Mouse (Mus musculus): ENCODE data around the gene Tcf23. TPM values are rescaled to one million over a fixed set of nuclear protein-coding genes. Genes with fewer than 3 reads are reported as not detected.

The Tcf23 gene
- polyA plus RNA-seq, 1 experiment: 0.23 TPM

- no peak overlapping the region for H3K27ac ChIP-seq (ENCODE audit: insufficient read depth, low read length)
These were observed 12.7 kb upstream of the Tcf23 start for GRCm38 (mm10) chr5:30955751-30956150.

GRCm38 (mm10) chr5:30957891-30958290, 10.6 kb upstream of the Tcf23 start:
- TF ChIP-seq CTCF (IDR thresholded peaks at IDR 0.05; ENCODE audit: extremely low read depth, insufficient read depth, low read length): no peak
- TF ChIP-seq POLR2A (IDR thresholded peaks at IDR 0.05; ENCODE audit: extremely low read depth, insufficient read depth, low read length): no peak
- no peak overlapping the region for H3K4me3 ChIP-seq (ENCODE audit: insufficient read depth, low read length)

More at GRCm38 (mm10) chr5:30955751-30956150, 12.7 kb upstream of the Tcf23 start:
- peaks cover 16% of the 10 kb centered on the region for H3K4me1 ChIP-seq (ENCODE audit: control insufficient read depth, insufficient read depth, low read length)
- no peak overlapping the region for H3K4me3 ChIP-seq (ENCODE audit: insufficient read depth, low read length)
- no peak for TF ChIP-seq CTCF (IDR thresholded peaks at IDR 0.05; ENCODE audit: extremely low read depth, insufficient read depth, low read length)
- TF ChIP-seq POLR2A (IDR thresholded peaks at IDR 0.05; ENCODE audit: extremely low read depth, insufficient read depth, low read length): no peak

GRCm38 (mm10) chr5:30959198-30959854, 9.1 kb upstream of the Tcf23 start:
- TF ChIP-seq CTCF (IDR thresholded peaks at IDR 0.05; ENCODE audit: extremely low read depth, insufficient read depth, low read length): no peak
- Histone ChIP-seq H3K4me3 (ENCODE audit: insufficient read depth, low read length) (peak overlapping the region; percentile 92), H3K27ac (ENCODE audit: insufficient read depth, low read length) (peak overlapping the region; percentile 36; the same call in 1 of the 2 replicates), H3K4me1 (ENCODE audit: control insufficient read depth, insufficient read depth, low read length) (peaks cover 14% of the 10 kb centered on the region)

More at GRCm38 (mm10) chr5:30957891-30958290, 10.6 kb upstream of the Tcf23 start:
- Histone ChIP-seq H3K4me1 (ENCODE audit: control insufficient read depth, insufficient read depth, low read length) (peaks cover 14% of the 10 kb centered on the region), H3K27ac (ENCODE audit: insufficient read depth, low read length) (no peak overlapping the region)

- Histone ChIP-seq H3K27ac (ENCODE audit: insufficient read depth, low read length) (peak within 1 kb of the TSS; percentile 49; the same call in 1 of the 2 replicates), H3K4me3 (ENCODE audit: insufficient read depth, low read length) (peak within 1 kb of the TSS; percentile 92), H3K4me1 (ENCODE audit: control insufficient read depth, insufficient read depth, low read length) (peaks cover 14% of the 10 kb centered on the region)
- TF ChIP-seq POLR2A (IDR thresholded peaks at IDR 0.05; ENCODE audit: extremely low read depth, insufficient read depth, low read length) (peak; percentile 89), CTCF (IDR thresholded peaks at IDR 0.05; ENCODE audit: extremely low read depth, insufficient read depth, low read length) (no peak)
These were observed 8.4 kb upstream of the Tcf23 start, which contains the start of gene Preb for GRCm38 (mm10) chr5:30959966-30960501. Gene Preb, minus strand, starts transcription at chr5:30960361.

GRCm38 (mm10) chr5:30960814-30961213, 7.6 kb upstream of the Tcf23 start:
- TF ChIP-seq POLR2A (IDR thresholded peaks at IDR 0.05; ENCODE audit: extremely low read depth, insufficient read depth, low read length) (no peak), CTCF (IDR thresholded peaks at IDR 0.05; ENCODE audit: extremely low read depth, insufficient read depth, low read length) (no peak)
- Histone ChIP-seq H3K4me3 (ENCODE audit: insufficient read depth, low read length) (no peak overlapping the region; the same call in 1 of the 2 replicates), H3K4me1 (ENCODE audit: control insufficient read depth, insufficient read depth, low read length) (peaks cover 14% of the 10 kb centered on the region), H3K27ac (ENCODE audit: insufficient read depth, low read length) (no peak overlapping the region)

- Histone ChIP-seq H3K4me1 (ENCODE audit: control insufficient read depth, insufficient read depth, low read length) (peaks cover 14% of the 10 kb centered on the region), H3K4me3 (ENCODE audit: insufficient read depth, low read length) (no peak overlapping the region), H3K27ac (ENCODE audit: insufficient read depth, low read length) (no peak overlapping the region)
- TF ChIP-seq CTCF (IDR thresholded peaks at IDR 0.05; ENCODE audit: extremely low read depth, insufficient read depth, low read length) (no peak), POLR2A (IDR thresholded peaks at IDR 0.05; ENCODE audit: extremely low read depth, insufficient read depth, low read length) (no peak)
These were observed 6.6 kb upstream of the Tcf23 start for GRCm38 (mm10) chr5:30961545-30962505.

GRCm38 (mm10) chr5:30963916-30964315, 4.5 kb upstream of the Tcf23 start:
- no peak for TF ChIP-seq CTCF (IDR thresholded peaks at IDR 0.05; ENCODE audit: extremely low read depth, insufficient read depth, low read length)
- no peak for TF ChIP-seq POLR2A (IDR thresholded peaks at IDR 0.05; ENCODE audit: extremely low read depth, insufficient read depth, low read length)
- Histone ChIP-seq H3K4me3 (ENCODE audit: insufficient read depth, low read length) (no peak overlapping the region), H3K4me1 (ENCODE audit: control insufficient read depth, insufficient read depth, low read length) (peaks cover 6% of the 10 kb centered on the region)

GRCm38 (mm10) chr5:30966189-30966588, 2.3 kb upstream of the Tcf23 start:
- TF ChIP-seq POLR2A (IDR thresholded peaks at IDR 0.05; ENCODE audit: extremely low read depth, insufficient read depth, low read length) (no peak), CTCF (IDR thresholded peaks at IDR 0.05; ENCODE audit: extremely low read depth, insufficient read depth, low read length) (no peak)
- peaks cover 3% of the 10 kb centered on the region; the same call in 1 of the 2 replicates for H3K4me1 ChIP-seq (ENCODE audit: control insufficient read depth, insufficient read depth, low read length)
- no peak overlapping the region for H3K4me3 ChIP-seq (ENCODE audit: insufficient read depth, low read length)
- no peak overlapping the region for H3K27ac ChIP-seq (ENCODE audit: insufficient read depth, low read length)

More at GRCm38 (mm10) chr5:30963916-30964315, 4.5 kb upstream of the Tcf23 start:
- H3K27ac ChIP-seq (ENCODE audit: insufficient read depth, low read length): no peak overlapping the region

- Histone ChIP-seq H3K4me1 (ENCODE audit: control insufficient read depth, insufficient read depth, low read length) (peaks cover 3% of the 10 kb centered on the region; the same call in 1 of the 2 replicates), H3K27ac (ENCODE audit: insufficient read depth, low read length) (no peak overlapping the region), H3K4me3 (ENCODE audit: insufficient read depth, low read length) (no peak overlapping the region)
- TF ChIP-seq CTCF (IDR thresholded peaks at IDR 0.05; ENCODE audit: extremely low read depth, insufficient read depth, low read length) (no peak), POLR2A (IDR thresholded peaks at IDR 0.05; ENCODE audit: extremely low read depth, insufficient read depth, low read length) (no peak)
These were observed 978 bp downstream of the Tcf23 start for GRCm38 (mm10) chr5:30969440-30969839.

All from cortical plate, adult 2 months (tissue).